Mouse (Mus musculus): Measurements from ENCODE around the gene Shank1. TPM values are rescaled to one million over a fixed set of nuclear protein-coding genes. Genes with fewer than 3 reads are reported as not detected.
A peak's percentile ranks its signal among the peaks of the same experiment; 100 is the strongest.

Gene Shank1
- polyA plus RNA-seq, 1 experiment from 2014 or later, result 0.53 TPM

- H3K9me3 ChIP-seq (ENCODE audit: control insufficient read depth, low read length), result no peaks in the 10 kb centered on the region
- TF ChIP-seq CTCF (IDR thresholded peaks at IDR 0.05; ENCODE audit: low read depth) (no peak), EP300 (optimal IDR thresholded peaks at IDR 0.05) (no peak)
- no peaks in the 10 kb centered on the region for H3K36me3 ChIP-seq (ENCODE audit: control insufficient read depth, insufficient read depth, low read length)
- H3K27ac ChIP-seq (replicated peaks), result no peak overlapping the region
- ATAC-seq (ENCODE audit: low FRiP score, low TSS enrichment) (no peak), DNase-seq (ENCODE audit: low spot score) (no peak)
- WGBS, result 64% methylated on average over 3 of the region's 3 CpGs
- no peak overlapping the region for H3K9ac ChIP-seq (ENCODE audit: low read length)
- H3K4me2 ChIP-seq (replicated peaks; ENCODE audit: low read depth), result no peak overlapping the region
- H3K4me3 ChIP-seq (ENCODE audit: low read depth, low read length), result no peak overlapping the region
- no peaks in the 10 kb centered on the region for H3K27me3 ChIP-seq (ENCODE audit: control insufficient read depth, insufficient read depth, low read length)
- peaks cover 6% of the 10 kb centered on the region; the same call in 1 of the 2 replicates for H3K4me1 ChIP-seq (replicated peaks; ENCODE audit: control insufficient read depth, insufficient read depth)
Observed at GRCm38 (mm10) chr7:44375793-44376192, 65.7 kb downstream of the Shank1 start.

- no peaks in the 10 kb centered on the region for H3K27me3 ChIP-seq (ENCODE audit: control insufficient read depth, insufficient read depth, low read length)
Observed at GRCm38 (mm10) chr7:44378290-44378689, 68.2 kb downstream of the Shank1 start.

GRCm38 (mm10) chr7:44382541-44382940, 72.5 kb downstream of the Shank1 start:
- H3K27ac ChIP-seq (replicated peaks), result no peak overlapping the region
- no peak overlapping the region for H3K4me2 ChIP-seq (replicated peaks; ENCODE audit: low read depth)
- H3K9me3 ChIP-seq (ENCODE audit: control insufficient read depth, low read length), result no peaks in the 10 kb centered on the region
- no peak for ATAC-seq (ENCODE audit: low FRiP score, low TSS enrichment)
- DNase-seq (ENCODE audit: low spot score), result no peak
- no peak overlapping the region for H3K9ac ChIP-seq (ENCODE audit: low read length)
- no peaks in the 10 kb centered on the region for H3K36me3 ChIP-seq (ENCODE audit: control insufficient read depth, insufficient read depth, low read length)
- no peak overlapping the region for H3K4me3 ChIP-seq (ENCODE audit: low read depth, low read length)
- 72% methylated on average over 12 of the region's 12 CpGs for WGBS
- H3K27me3 ChIP-seq (ENCODE audit: control insufficient read depth, insufficient read depth, low read length), result no peaks in the 10 kb centered on the region
- TF ChIP-seq CTCF (IDR thresholded peaks at IDR 0.05; ENCODE audit: low read depth) (no peak), EP300 (optimal IDR thresholded peaks at IDR 0.05) (no peak)
- no peaks in the 10 kb centered on the region for H3K4me1 ChIP-seq (replicated peaks; ENCODE audit: control insufficient read depth, insufficient read depth)

More at GRCm38 (mm10) chr7:44378290-44378689, 68.2 kb downstream of the Shank1 start:
- no peak overlapping the region for H3K27ac ChIP-seq (replicated peaks)
- no peaks in the 10 kb centered on the region for H3K9me3 ChIP-seq (ENCODE audit: control insufficient read depth, low read length)
- no peak for DNase-seq (ENCODE audit: low spot score)
- no peak overlapping the region for H3K9ac ChIP-seq (ENCODE audit: low read length)
- H3K4me2 ChIP-seq (replicated peaks; ENCODE audit: low read depth), result no peak overlapping the region
- H3K36me3 ChIP-seq (ENCODE audit: control insufficient read depth, insufficient read depth, low read length), result no peaks in the 10 kb centered on the region
- peaks cover 6% of the 10 kb centered on the region; the same call in 1 of the 2 replicates for H3K4me1 ChIP-seq (replicated peaks; ENCODE audit: control insufficient read depth, insufficient read depth)
- no peak for ATAC-seq (ENCODE audit: low FRiP score, low TSS enrichment)
- 27% methylated on average over 4 of the region's 4 CpGs for whole genome bisulfite sequencing
- no peak overlapping the region for H3K4me3 ChIP-seq (ENCODE audit: low read depth, low read length)
- TF ChIP-seq EP300 (optimal IDR thresholded peaks at IDR 0.05), result no peak
- no peak for TF ChIP-seq CTCF (IDR thresholded peaks at IDR 0.05; ENCODE audit: low read depth)

- no peaks in the 10 kb centered on the region for H3K27me3 ChIP-seq (ENCODE audit: control insufficient read depth, insufficient read depth, low read length)
- no peaks in the 10 kb centered on the region for H3K4me1 ChIP-seq (replicated peaks; ENCODE audit: control insufficient read depth, insufficient read depth)
- TF ChIP-seq EP300 (optimal IDR thresholded peaks at IDR 0.05), result no peak
- no peak for TF ChIP-seq CTCF (IDR thresholded peaks at IDR 0.05; ENCODE audit: low read depth)
- H3K4me3 ChIP-seq (ENCODE audit: low read depth, low read length), result peak within 1 kb of the TSS; percentile 48
- no peak within 1 kb of the TSS for H3K27ac ChIP-seq (replicated peaks)
- H3K9me3 ChIP-seq (ENCODE audit: control insufficient read depth, low read length), result no peaks in the 10 kb centered on the region
- H3K36me3 ChIP-seq (ENCODE audit: control insufficient read depth, insufficient read depth, low read length), result no peaks in the 10 kb centered on the region
- 1% methylated on average over 29 of the region's 33 CpGs for WGBS
- peak; percentile 64 for DNase-seq (ENCODE audit: low spot score)
- H3K4me2 ChIP-seq (replicated peaks; ENCODE audit: low read depth), result peak within 1 kb of the TSS; percentile 77
- H3K9ac ChIP-seq (ENCODE audit: low read length), result peak within 1 kb of the TSS; percentile 45
- ATAC-seq (ENCODE audit: low FRiP score, low TSS enrichment), result peak; percentile 79
Observed at GRCm38 (mm10) chr7:44383980-44384715, 74.1 kb downstream of the Shank1 start, which contains the start of gene Syt3. Syt3 (plus strand) TSS chr7:44384102.

- 0% methylated on average over 16 of the region's 17 CpGs for WGBS
- no peak for DNase-seq (ENCODE audit: low spot score)
Observed at GRCm38 (mm10) chr7:44384716-44385059, 74.6 kb downstream of the Shank1 start.

GRCm38 (mm10) chr7:44385720-44386119, 75.7 kb downstream of the Shank1 start, which contains the start of gene 1700008O03Rik:
1700008O03Rik (minus strand) TSS chr7:44385820.
- H3K4me1 ChIP-seq (replicated peaks; ENCODE audit: control insufficient read depth, insufficient read depth), result no peaks in the 10 kb centered on the region
- no peak within 1 kb of the TSS for H3K27ac ChIP-seq (replicated peaks)
- H3K4me3 ChIP-seq (ENCODE audit: low read depth, low read length), result peak within 1 kb of the TSS; percentile 48
- DNase-seq (ENCODE audit: low spot score), result no peak
- no peak for ATAC-seq (ENCODE audit: low FRiP score, low TSS enrichment)
- no peaks in the 10 kb centered on the region for H3K9me3 ChIP-seq (ENCODE audit: control insufficient read depth, low read length)
- no peaks in the 10 kb centered on the region for H3K36me3 ChIP-seq (ENCODE audit: control insufficient read depth, insufficient read depth, low read length)
- WGBS, result 73% methylated on average over 12 of the region's 12 CpGs
- TF ChIP-seq EP300 (optimal IDR thresholded peaks at IDR 0.05), result no peak
- TF ChIP-seq CTCF (IDR thresholded peaks at IDR 0.05; ENCODE audit: low read depth), result no peak
- peak within 1 kb of the TSS; percentile 45 for H3K9ac ChIP-seq (ENCODE audit: low read length)
- no peaks in the 10 kb centered on the region for H3K27me3 ChIP-seq (ENCODE audit: control insufficient read depth, insufficient read depth, low read length)
- peak within 1 kb of the TSS; percentile 77 for H3K4me2 ChIP-seq (replicated peaks; ENCODE audit: low read depth)

More at GRCm38 (mm10) chr7:44384716-44385059, 74.6 kb downstream of the Shank1 start:
- Histone ChIP-seq H3K9ac (ENCODE audit: low read length) (peak overlapping the region; percentile 45), H3K9me3 (ENCODE audit: control insufficient read depth, low read length) (no peaks in the 10 kb centered on the region), H3K4me2 (replicated peaks; ENCODE audit: low read depth) (peak overlapping the region; percentile 77), H3K4me3 (ENCODE audit: low read depth, low read length) (peak overlapping the region; percentile 48), H3K27me3 (ENCODE audit: control insufficient read depth, insufficient read depth, low read length) (no peaks in the 10 kb centered on the region), H3K36me3 (ENCODE audit: control insufficient read depth, insufficient read depth, low read length) (no peaks in the 10 kb centered on the region), H3K4me1 (replicated peaks; ENCODE audit: control insufficient read depth, insufficient read depth) (no peaks in the 10 kb centered on the region), H3K27ac (replicated peaks) (no peak overlapping the region)
- TF ChIP-seq CTCF (IDR thresholded peaks at IDR 0.05; ENCODE audit: low read depth), result no peak
- TF ChIP-seq EP300 (optimal IDR thresholded peaks at IDR 0.05), result no peak
- ATAC-seq (ENCODE audit: low FRiP score, low TSS enrichment), result peak; percentile 64
